Mouse (Mus musculus) T-helper 1 cell (primary cell): Measurements from ENCODE around the gene Ralb.

Experiments used
- in situ Hi-C: fragments of 300-600 bp; cut with MboI, MseI; formaldehyde crosslinking; loops from one replicate; pipeline ENCODE4 v1.15.1; 2025; ENCODE audit warnings: high pct_unique_total_duplicates

The Ralb gene

GRCm38 (mm10) chr1:119451417-119451816 is 53.2 kb downstream of the Ralb start:
- in situ Hi-C loops, result no loop called here

- in situ Hi-C loops, result no loop called here
Observed at GRCm38 (mm10) chr1:119450651-119451345, 53.8 kb downstream of the Ralb start.

DNA sequence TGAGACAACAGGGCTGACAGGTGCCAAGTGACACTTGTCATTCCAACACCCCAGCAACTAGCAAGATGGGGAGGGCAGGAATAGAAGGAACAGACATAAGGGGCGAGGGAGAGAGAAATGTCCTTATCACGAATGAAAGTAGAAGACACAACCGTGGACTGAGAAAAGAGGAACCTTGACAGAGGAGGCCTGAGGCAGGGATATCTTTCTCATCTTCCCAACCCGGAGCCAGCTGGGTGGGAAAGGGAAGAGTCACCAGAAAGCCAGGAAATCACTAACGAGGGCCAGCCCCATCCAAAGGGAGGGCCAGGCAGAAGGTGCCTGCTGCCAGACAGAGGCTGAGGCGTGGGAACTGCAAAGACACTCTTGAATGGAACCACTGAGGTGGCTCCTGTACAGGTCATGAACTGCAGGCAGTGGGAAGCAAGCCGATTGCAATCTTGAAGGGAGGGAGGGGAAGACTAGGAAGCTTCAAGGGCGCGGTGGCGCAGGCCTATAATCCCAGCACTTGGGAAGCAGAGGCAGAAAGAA is 57.8 kb downstream of the Ralb start:
- in situ Hi-C loops, result no loop called here

- in situ Hi-C loops, result no loop called here
Observed at GRCm38 (mm10) chr1:119443591-119444350, 60.8 kb downstream of the Ralb start.

DNA sequence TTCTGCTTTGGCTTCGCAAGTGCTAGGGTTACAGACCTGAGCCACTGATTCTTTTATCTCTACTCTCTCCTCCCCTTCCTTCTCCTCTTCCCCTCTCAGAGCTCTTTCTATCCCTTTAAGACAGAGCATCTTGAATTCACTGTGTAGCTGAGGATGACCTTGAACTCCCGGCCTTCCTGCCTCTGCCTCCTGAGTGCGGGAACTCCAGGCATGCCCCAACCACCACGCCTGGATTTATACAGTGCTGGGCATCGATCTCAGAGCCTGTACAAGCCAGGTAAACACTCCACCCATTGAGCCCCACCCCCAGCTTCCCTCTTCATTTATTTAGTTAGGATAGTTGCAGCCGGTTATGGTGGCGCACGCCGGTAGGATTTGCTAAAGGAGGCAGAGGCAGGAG is 61.7 kb downstream of the Ralb start:
- in situ Hi-C loops, result no loop called here

DNA sequence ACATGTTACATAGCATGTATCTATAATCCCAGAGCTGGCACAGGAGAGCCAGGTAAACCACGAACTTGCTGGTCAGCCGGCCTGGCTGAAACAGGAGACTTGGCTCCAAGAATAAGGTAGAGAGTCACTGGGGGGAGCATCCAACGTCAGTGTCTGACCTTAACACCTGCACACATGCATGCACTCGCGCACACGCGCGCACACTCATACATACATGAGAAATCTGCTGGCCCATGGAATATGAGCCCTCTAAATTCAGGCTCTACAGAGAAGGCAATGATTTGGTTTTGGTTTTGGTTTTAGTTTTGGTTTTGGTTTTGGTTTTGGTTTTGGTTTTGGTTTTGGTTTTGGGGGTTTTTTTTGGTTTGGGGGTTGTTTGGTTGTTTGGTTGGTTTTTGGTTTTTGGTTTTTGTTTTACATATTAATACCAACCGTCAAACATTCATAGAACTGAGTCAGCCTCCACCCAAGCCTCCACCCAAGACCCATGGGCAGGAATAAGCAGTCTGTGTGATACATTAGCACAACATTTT is 66.4 kb downstream of the Ralb start:
- in situ Hi-C loops, result loop anchor here (10.0 kb wide), 1 partner anchor 1807 kb away; no protein-coding TSS in a partner anchor

DNA sequence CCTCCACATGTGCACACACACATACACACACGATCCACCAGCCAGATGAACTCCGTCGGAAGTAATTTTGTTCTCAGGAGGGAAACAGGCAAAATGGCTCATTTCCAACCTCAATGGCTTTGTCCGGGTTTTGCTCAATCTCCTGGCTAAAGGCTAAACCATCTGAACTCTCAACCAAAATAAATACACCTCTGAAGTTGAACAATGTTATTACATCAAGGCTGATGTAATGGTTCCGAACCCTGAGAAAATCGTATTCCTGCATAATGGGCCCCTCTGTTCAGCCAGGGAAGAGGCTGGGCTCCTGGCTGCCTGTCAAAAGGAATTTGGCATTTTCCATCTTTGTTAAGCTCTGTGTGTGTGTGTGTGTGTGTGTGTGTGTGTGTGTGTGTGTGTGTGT is 67.2 kb downstream of the Ralb start:
- in situ Hi-C loops, result loop anchor here (10.0 kb wide), 1 partner anchor 1807 kb away; no protein-coding TSS in a partner anchor

DNA sequence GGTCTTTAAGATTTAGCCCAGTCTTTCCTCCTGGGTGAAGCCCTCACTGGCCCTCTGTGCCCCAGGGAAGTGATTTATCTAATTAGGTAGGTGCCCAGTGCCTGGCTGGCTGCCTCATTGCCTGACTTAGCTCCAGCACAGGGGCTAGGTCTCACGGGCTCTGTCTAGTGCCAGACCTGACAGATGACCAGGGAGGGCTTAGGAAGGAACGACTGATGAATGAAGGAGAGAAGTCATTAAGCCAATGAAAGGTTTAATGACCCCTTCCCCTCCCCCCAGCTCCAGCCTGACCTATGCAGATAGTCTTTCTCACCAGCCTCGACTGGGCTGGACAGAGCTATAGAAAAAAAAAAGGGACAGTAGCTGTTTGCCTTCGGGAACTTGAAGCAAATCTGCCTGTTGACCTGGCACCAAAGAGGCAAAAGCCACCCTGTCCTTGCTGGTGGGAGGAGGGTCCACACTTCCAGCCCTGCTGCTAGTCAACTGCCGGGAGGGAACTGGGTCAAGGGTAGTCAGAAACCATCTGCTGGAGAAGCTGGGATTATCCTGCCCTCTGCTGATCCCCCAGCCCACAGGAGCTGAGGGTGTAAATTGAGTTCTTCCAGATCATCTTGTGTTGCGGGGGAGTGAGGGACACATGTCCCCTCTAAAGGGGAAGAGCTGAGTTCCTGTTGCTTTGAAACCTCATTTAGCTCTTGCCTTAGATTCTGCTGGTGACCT is 80.3 kb downstream of the Ralb start:
- in situ Hi-C loops, result loop anchor here (10.0 kb wide), 1 partner anchor 330 kb away; no protein-coding TSS in a partner anchor

- in situ Hi-C loops, result loop anchor here (10.0 kb wide), 1 partner anchor 329 kb away; no protein-coding TSS in a partner anchor
Observed at GRCm38 (mm10) chr1:119423510-119423909, 81.1 kb downstream of the Ralb start.

DNA sequence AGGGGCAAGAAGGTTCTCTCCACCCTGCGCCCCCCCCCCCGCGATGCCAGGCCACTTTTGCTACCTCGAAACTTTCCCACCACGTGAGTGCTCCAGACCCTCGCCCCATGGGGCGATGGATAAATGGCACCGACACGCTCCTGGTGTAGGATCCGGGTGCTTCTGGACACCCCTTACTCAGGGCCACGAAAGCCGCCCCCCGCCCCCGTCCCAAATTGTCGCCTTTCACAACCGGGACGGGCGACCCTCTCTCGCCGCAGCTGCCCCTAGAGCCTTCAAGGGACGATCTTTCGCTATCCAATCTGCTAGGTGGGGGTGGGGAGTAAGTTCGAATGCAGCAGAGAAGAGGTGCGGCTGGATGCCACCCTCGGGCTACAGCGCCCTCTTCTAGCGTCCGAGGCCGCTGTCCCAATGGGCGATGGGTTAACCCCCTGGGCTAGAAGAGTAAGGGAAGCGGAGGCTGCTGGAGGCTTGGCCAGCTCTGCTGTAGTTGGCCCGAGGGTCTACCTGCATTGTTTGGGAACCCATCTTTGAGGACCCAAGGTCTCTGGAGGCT is 82.1 kb downstream of the Ralb start:
- in situ Hi-C loops, result loop anchor here (10.0 kb wide), 1 partner anchor 328 kb away; no protein-coding TSS in a partner anchor

DNA sequence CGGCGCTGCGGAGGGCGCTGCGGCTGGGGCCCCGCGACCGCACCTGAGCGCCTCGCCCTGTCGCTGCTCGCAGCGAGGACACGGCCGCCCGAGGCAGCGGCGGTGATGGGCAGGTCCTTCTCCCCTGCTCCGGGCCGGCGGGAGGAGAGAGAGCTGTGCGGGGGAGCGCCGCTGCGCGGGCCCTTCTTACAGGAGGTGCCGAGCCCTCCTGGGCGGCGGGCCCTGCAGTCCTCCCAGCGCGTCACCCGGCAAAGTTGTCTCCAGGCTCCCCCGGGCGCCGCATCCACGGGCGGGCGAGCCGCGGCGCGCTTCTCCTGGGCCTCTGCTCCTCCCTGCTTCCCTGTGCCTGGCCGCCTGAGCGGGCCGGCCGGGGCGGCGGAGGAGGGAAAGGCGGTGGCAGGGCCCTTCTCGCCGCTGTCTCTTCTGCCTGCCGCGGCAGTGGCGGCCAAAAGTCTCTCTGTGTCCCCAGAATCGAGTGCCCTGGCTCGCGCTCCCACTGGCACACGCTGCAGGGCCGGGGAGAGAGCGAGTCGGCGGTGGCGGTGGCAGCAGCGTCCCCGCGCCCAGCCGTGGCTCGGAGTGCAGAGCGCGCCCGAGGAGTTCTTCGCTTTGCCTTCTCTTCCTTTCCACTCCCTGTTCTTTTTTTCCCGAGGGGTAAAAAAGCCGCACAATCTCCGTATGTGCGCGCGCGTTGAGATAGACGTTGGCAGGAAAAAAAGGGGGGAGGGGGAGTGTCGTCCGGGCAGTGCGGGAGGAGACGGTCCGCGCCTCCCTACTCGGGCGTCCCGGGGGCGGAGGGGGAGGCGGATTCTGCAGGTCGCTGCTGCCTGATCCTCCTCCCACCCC is 82.8 kb downstream of the Ralb start, which contains the start of gene Inhbb:
Gene Inhbb, minus strand, starts transcription at position 673 of the 846 bp plus-strand sequence.
- in situ Hi-C loops, result loop anchor here (10.0 kb wide), 1 partner anchor 327 kb away; no protein-coding TSS in a partner anchor

DNA sequence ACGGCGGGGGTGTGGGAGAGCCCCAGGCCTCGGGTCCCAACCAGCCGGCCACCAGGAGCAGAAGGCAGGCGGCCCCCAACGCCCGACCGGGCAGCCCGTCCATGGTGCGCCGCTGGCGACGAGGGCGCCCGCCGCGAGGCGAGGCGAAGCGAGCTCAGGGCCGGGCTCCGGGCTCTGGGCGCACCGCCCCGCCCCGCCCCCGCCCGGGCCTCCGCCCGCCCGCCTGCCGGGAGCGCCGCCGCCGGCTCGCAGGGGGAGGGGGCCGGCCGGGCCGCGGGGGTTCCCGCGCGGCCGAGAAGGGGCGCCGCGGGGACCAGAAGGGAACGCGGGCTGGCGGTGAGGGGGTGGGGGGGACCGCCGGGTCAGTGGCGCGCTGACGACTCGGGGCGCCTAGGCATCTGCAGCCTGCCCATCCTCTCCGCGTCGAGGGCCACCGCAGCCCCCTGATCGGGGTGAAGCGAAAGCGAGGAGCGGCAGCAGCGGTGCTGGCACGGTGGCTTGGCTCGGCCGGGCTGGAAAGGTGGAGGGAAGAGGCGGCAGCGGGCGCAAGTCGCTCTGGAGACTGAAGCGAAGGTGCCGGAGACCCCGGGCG is 83.5 kb downstream of the Ralb start:
- in situ Hi-C loops, result loop anchor here (10.0 kb wide), 1 partner anchor 326 kb away; no protein-coding TSS in a partner anchor
